Mouse (Mus musculus) forebrain, embryonic 10.5 days (tissue): Measurements from ENCODE around the gene Sept9. TPM values are rescaled to one million over a fixed set of nuclear protein-coding genes. Genes with fewer than 3 reads are reported as not detected.

Experiments
- DNase-seq: peaks from one replicate; pipeline ENCODE4 v3.0.0-alpha.2; 2017; ENCODE audit warnings: low spot score; ENCODE audit errors: extremely low spot score
- H3K27ac ChIP-seq: fragments of 300-500 bp; sonication (generic); 2 replicates; pipeline ENCODE4 v1.5.1; 2016; ENCODE audit warnings: mild to moderate bottlenecking
- H3K27me3 ChIP-seq: fragments of 300-500 bp; sonication (generic); 2 replicates; pipeline ENCODE4 v1.6.1; 2016; ENCODE audit warnings: mild to moderate bottlenecking; ENCODE audit not compliant: poor library complexity, severe bottlenecking
- H3K36me3 ChIP-seq: fragments of 300-500 bp; sonication (generic); replicated peaks from 2 replicates; pipeline ENCODE4 v1.6.1; 2016; ENCODE audit warnings: mild to moderate bottlenecking, moderate library complexity
- H3K4me1 ChIP-seq: fragments of 300-500 bp; sonication (generic); 2 replicates; pipeline ENCODE4 v1.6.1; 2016
- H3K4me3 ChIP-seq: fragments of 300-500 bp; sonication (generic); 2 replicates; pipeline ENCODE4 v1.5.1; 2016; ENCODE audit warnings: mild to moderate bottlenecking, moderate library complexity
- H3K9me3 ChIP-seq: fragments of 300-500 bp; sonication (generic); 2 replicates; pipeline ENCODE4 v1.6.1; 2016; ENCODE audit warnings: mild to moderate bottlenecking, moderate library complexity
- WGBS: fragments of 180-500 bp; shearing (Covaris S2); methylation state at CpG from one replicate; pipeline ENCODE4 v1.1.7; 2016; 5-methylcytosine and 5-hydroxymethylcytosine counted together
- polyA plus RNA-seq: library from polyadenylated mRNA; unstranded; fragments of >200 nt; fragmentation: Nextera tagmentation; extraction: Ambion mirVana; gene quantifications from 2 replicates; pipeline ENCODE4 v1.2.1, GENCODE M21; 2016

Sept9 gene
- polyA plus RNA-seq, 1 experiment from 2014 or later, result 206 TPM

GRCm38 (mm10) chr11:117265981-117266905 is 66.8 kb downstream of the Sept9 start:
- H3K4me3 ChIP-seq, result peak overlapping the region; percentile 69
- H3K27me3 ChIP-seq, result peaks cover 17% of the 10 kb centered on the region
- H3K36me3 ChIP-seq, result peaks cover 19% of the 10 kb centered on the region
- peaks cover 86% of the 10 kb centered on the region for H3K4me1 ChIP-seq
- peak overlapping the region; percentile 95 for H3K27ac ChIP-seq
- peak; percentile 89 for DNase-seq
- no peaks in the 10 kb centered on the region for H3K9me3 ChIP-seq
- under 1% methylated on average over 67 of the region's 69 CpGs for WGBS

- H3K4me1 ChIP-seq, result peaks cover 91% of the 10 kb centered on the region
- H3K36me3 ChIP-seq, result peaks cover 28% of the 10 kb centered on the region
- peak; percentile 86 for DNase-seq
- no peaks in the 10 kb centered on the region for H3K9me3 ChIP-seq
- under 1% methylated on average over 37 of the region's 37 CpGs for WGBS
- H3K4me3 ChIP-seq, result peak overlapping the region; percentile 69
- H3K27me3 ChIP-seq, result peaks cover 17% of the 10 kb centered on the region
- peak overlapping the region; percentile 95 for H3K27ac ChIP-seq
Observed at GRCm38 (mm10) chr11:117266906-117267721, 67.7 kb downstream of the Sept9 start.

- WGBS, result 16% methylated on average over 4 of the region's 4 CpGs
- Histone ChIP-seq H3K9me3 (no peaks in the 10 kb centered on the region), H3K27me3 (peaks cover 17% of the 10 kb centered on the region), H3K4me1 (peaks cover 98% of the 10 kb centered on the region), H3K36me3 (peaks cover 34% of the 10 kb centered on the region), H3K4me3 (peak overlapping the region; percentile 69), H3K27ac (peak overlapping the region; percentile 95)
- no peak for DNase-seq
Observed at GRCm38 (mm10) chr11:117267828-117268227, 68.4 kb downstream of the Sept9 start.

- 50% methylated on average over 10 of the region's 10 CpGs for WGBS
- peaks cover 34% of the 10 kb centered on the region for H3K36me3 ChIP-seq
- no peak for DNase-seq
- H3K27ac ChIP-seq, result peak overlapping the region; percentile 95
- H3K4me3 ChIP-seq, result peak overlapping the region; percentile 69
- peaks cover 99% of the 10 kb centered on the region for H3K4me1 ChIP-seq
- peaks cover 17% of the 10 kb centered on the region for H3K27me3 ChIP-seq
- no peaks in the 10 kb centered on the region for H3K9me3 ChIP-seq
Observed at GRCm38 (mm10) chr11:117268304-117268956, 69.0 kb downstream of the Sept9 start.

GRCm38 (mm10) chr11:117269053-117269702 is 69.7 kb downstream of the Sept9 start:
- Histone ChIP-seq H3K36me3 (peaks cover 34% of the 10 kb centered on the region), H3K27ac (peak overlapping the region; percentile 95), H3K4me1 (peaks cover 99% of the 10 kb centered on the region), H3K4me3 (peak overlapping the region; percentile 69), H3K27me3 (peaks cover 12% of the 10 kb centered on the region), H3K9me3 (no peaks in the 10 kb centered on the region)
- WGBS, result 70% methylated on average over 8 of the region's 8 CpGs
- no peak for DNase-seq

GRCm38 (mm10) chr11:117269946-117270345 is 70.5 kb downstream of the Sept9 start:
- H3K27ac ChIP-seq, result peak overlapping the region; percentile 95

GRCm38 (mm10) chr11:117274973-117275372 is 75.5 kb downstream of the Sept9 start:
- Histone ChIP-seq H3K4me3 (no peak overlapping the region), H3K36me3 (peaks cover 43% of the 10 kb centered on the region), H3K9me3 (no peaks in the 10 kb centered on the region), H3K4me1 (peaks cover 97% of the 10 kb centered on the region), H3K27ac (peak overlapping the region; percentile 54), H3K27me3 (no peaks in the 10 kb centered on the region)
- WGBS, result 64% methylated on average over 5 of the region's 5 CpGs
- DNase-seq, result no peak

More at GRCm38 (mm10) chr11:117269946-117270345, 70.5 kb downstream of the Sept9 start:
- Histone ChIP-seq H3K27me3 (peaks cover 5% of the 10 kb centered on the region; the same call in 1 of the 2 replicates), H3K4me3 (no peak overlapping the region), H3K9me3 (no peaks in the 10 kb centered on the region), H3K36me3 (peaks cover 35% of the 10 kb centered on the region), H3K4me1 (peaks cover 99% of the 10 kb centered on the region)
- 81% methylated on average over 6 of the region's 6 CpGs for WGBS
- DNase-seq, result no peak

- 0 out of 2 replicates have a peak overlapping the region, but pooled peaks have one; percentile 13 for H3K27ac ChIP-seq
- H3K4me1 ChIP-seq, result peaks cover 97% of the 10 kb centered on the region
- no peaks in the 10 kb centered on the region for H3K27me3 ChIP-seq
- H3K4me3 ChIP-seq, result no peak overlapping the region
- no peak for DNase-seq
- no peaks in the 10 kb centered on the region for H3K9me3 ChIP-seq
- 34% methylated on average over 6 of the region's 6 CpGs for WGBS
- H3K36me3 ChIP-seq, result peaks cover 37% of the 10 kb centered on the region
Observed at GRCm38 (mm10) chr11:117275999-117276398, 76.5 kb downstream of the Sept9 start.

- Histone ChIP-seq H3K27me3 (no peaks in the 10 kb centered on the region), H3K27ac (0 out of 2 replicates have a peak overlapping the region, but pooled peaks have one; percentile 4), H3K36me3 (peaks cover 27% of the 10 kb centered on the region), H3K4me3 (no peak overlapping the region), H3K9me3 (no peaks in the 10 kb centered on the region), H3K4me1 (peaks cover 99% of the 10 kb centered on the region)
- no peak for DNase-seq
- WGBS, result 71% methylated on average over 8 of the region's 8 CpGs
Observed at GRCm38 (mm10) chr11:117276946-117277345, 77.5 kb downstream of the Sept9 start.

GRCm38 (mm10) chr11:117278113-117278512 is 78.7 kb downstream of the Sept9 start:
- no peak for DNase-seq
- H3K9me3 ChIP-seq, result no peaks in the 10 kb centered on the region
- peak overlapping the region; percentile 70 for H3K27ac ChIP-seq
- peaks cover 99% of the 10 kb centered on the region for H3K4me1 ChIP-seq
- H3K27me3 ChIP-seq, result no peaks in the 10 kb centered on the region
- H3K36me3 ChIP-seq, result peaks cover 31% of the 10 kb centered on the region
- H3K4me3 ChIP-seq, result peak overlapping the region; percentile 15; the same call in 1 of the 2 replicates
- 27% methylated on average over 1 of the region's 1 CpGs for WGBS

- H3K4me3 ChIP-seq, result 0 out of 2 replicates have a peak overlapping the region, but pooled peaks have one; percentile 15
Observed at GRCm38 (mm10) chr11:117278514-117278913, 79.1 kb downstream of the Sept9 start.

GRCm38 (mm10) chr11:117279993-117280392 is 80.5 kb downstream of the Sept9 start:
- DNase-seq, result no peak
- Histone ChIP-seq H3K36me3 (peaks cover 46% of the 10 kb centered on the region), H3K4me3 (no peak overlapping the region), H3K4me1 (peaks cover 99% of the 10 kb centered on the region), H3K27ac (peak overlapping the region; percentile 70), H3K27me3 (no peaks in the 10 kb centered on the region), H3K9me3 (no peaks in the 10 kb centered on the region)
- WGBS, result 45% methylated on average over 4 of the region's 4 CpGs

More at GRCm38 (mm10) chr11:117278514-117278913, 79.1 kb downstream of the Sept9 start:
- H3K4me1 ChIP-seq, result peaks cover 99% of the 10 kb centered on the region
- 50% methylated on average over 13 of the region's 13 CpGs for WGBS
- H3K27ac ChIP-seq, result peak overlapping the region; percentile 70
- no peak for DNase-seq
- no peaks in the 10 kb centered on the region for H3K27me3 ChIP-seq
- H3K36me3 ChIP-seq, result peaks cover 35% of the 10 kb centered on the region
- no peaks in the 10 kb centered on the region for H3K9me3 ChIP-seq
